Mouse (Mus musculus) lung, postnatal 0 days (tissue): ENCODE results near the gene Gosr2.

Experiments
- CTCF ChIP-seq: IDR thresholded peaks from 2 replicates; pipeline ENCODE4 v1.5.1; 2016; ENCODE audit warnings: antibody characterized with exemption, mild to moderate bottlenecking
- EP300 ChIP-seq: IDR thresholded peaks from 2 replicates; pipeline ENCODE4 v1.6.1; 2016; ENCODE audit warnings: antibody characterized with exemption, mild to moderate bottlenecking, control low read depth

DNA sequence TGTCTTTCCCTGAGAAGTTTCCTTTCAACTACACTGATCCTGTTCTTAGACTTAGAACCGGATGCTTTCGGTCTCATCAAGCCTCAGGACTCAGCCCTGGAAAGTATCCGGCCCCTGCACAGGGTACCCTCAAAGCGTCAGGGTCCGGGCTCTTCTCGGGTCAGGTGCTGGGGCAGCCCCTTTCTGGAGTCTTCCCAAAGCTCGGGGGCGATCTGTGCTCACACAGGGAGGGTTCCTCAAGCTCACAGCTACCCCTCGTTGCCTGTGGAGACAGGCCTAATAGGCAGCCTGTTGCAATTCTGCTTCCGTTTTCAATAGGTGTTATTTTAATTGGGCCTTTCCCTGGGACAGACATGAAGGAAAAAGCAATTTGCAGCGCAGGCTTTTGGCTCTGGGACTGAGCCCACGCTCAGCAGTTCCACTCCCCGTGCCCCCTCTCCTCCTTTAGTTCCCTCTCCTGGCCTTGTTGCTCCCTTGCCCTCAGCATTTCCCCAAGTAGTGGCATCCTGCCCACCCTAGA lies 30.7 kb downstream of the Gosr2 start:
- TF ChIP-seq CTCF (no peak), EP300 (no peak)
